Mouse (Mus musculus): ENCODE measurements around the gene Mef2c.

DNA sequence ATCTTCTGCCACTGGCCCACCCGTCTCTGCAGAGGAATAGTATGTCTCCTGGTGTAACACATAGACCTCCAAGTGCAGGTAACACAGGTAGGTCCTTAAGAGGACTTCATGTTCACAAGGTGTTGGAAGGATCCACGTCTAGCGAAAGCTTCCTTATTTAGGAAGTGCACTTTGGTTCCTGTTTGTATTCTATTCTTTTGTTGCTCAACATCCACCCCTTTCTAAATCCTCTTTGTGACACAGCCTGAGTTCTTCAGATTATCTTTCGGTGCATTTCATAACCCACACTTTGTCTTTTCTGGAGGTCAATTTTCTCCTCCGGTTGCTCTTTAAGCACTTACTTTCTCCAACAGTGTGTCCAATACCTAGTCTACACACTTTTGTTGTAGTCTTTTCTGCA is 129.3 kb downstream of the Mef2c start:
- TF ChIP-seq EP300 (IDR thresholded peaks at IDR 0.05; ENCODE audit: low read length), result no peak
- no peak for TF ChIP-seq MAX (IDR thresholded peaks at IDR 0.05; ENCODE audit: low read length)
- TF ChIP-seq TCF12 (IDR thresholded peaks at IDR 0.05; ENCODE audit: low read depth, low read length), result no peak

Measured in CH12.LX (cell line).